24 mouse cellular contexts compared by ENCODE assay signal in genomic region chr3:138336104-138336754, GRCm38 (mm10). TPM values are rescaled to one million over a fixed set of nuclear protein-coding genes. Genes with fewer than 3 reads are reported as not detected.
A peak's percentile ranks its signal among the peaks of the same experiment; 100 is the strongest.
DNase-seq lines count a peak whose midpoint lies in the region; ATAC-seq and TF ChIP-seq lines count a peak whose summit lies in the region.
"Had no signal": no experiment of that assay in that cellular context is flagged by ENCODE, and none has a peak within 500 bp of the region (broad histone marks: within the 10 kb centered on the region; RNA-seq: fewer than 3 reads in every experiment).

No protein-coding gene starts in this region.

- no peak for TF ChIP-seq CTCF in liver, postnatal 0 days (IDR thresholded peaks at IDR 0.05; ENCODE audit: low read depth)

- peak; percentile 25 to 44 for DNase-seq in heart, adult 18-20 months
- DNase-seq in heart, postnatal 14 days: no peak
- peak; percentile 46 for DNase-seq in kidney, postnatal 14 days
- DNase-seq in kidney, postnatal 4 days: no peak
- DNase-seq in liver, postnatal 0 days: no peak
- no peak for DNase-seq in thymus, adult 18-20 months
- DNase-seq: adrenal gland, adult 2 months; cerebellum, adult 9-11 months; forebrain, postnatal 0 days; layer of hippocampus, adult 9-11 months; lung, postnatal 4 days; thymus, postnatal 36 days had no signal

- ATAC-seq in heart, embryonic 15.5 days (replicated peaks; ENCODE audit: insufficient number of reproducible peaks, insufficient read depth, low FRiP score, low read depth): peak; percentile 70
- no peak for ATAC-seq in liver, postnatal 0 days
- ATAC-seq in forebrain, embryonic 15.5 days (replicated peaks): no peak
- ATAC-seq: forebrain, postnatal 0 days had no signal

- no peak overlapping the region for H3K4me3 ChIP-seq in heart, embryonic 15.5 days
- H3K4me3 ChIP-seq in liver, postnatal 0 days (ENCODE audit: low read depth, low read length): no peak overlapping the region
- H3K4me3 ChIP-seq in forebrain, embryonic 15.5 days: no peak overlapping the region
- H3K4me3 ChIP-seq: embryonic facial prominence, embryonic 13.5 days; limb, embryonic 15.5 days; midbrain, embryonic 12.5 days; neural tube, embryonic 13.5 days had no signal

- H3K4me2 ChIP-seq in heart, embryonic 15.5 days: no peak overlapping the region
- no peak overlapping the region for H3K4me2 ChIP-seq in liver, postnatal 0 days (ENCODE audit: low read depth, low read length)
- no peak overlapping the region for H3K4me2 ChIP-seq in forebrain, embryonic 15.5 days (replicated peaks)
- H3K4me2 ChIP-seq: embryonic facial prominence, embryonic 13.5 days; limb, embryonic 15.5 days; midbrain, embryonic 12.5 days; neural tube, embryonic 13.5 days had no signal

- no peaks in the 10 kb centered on the region for H3K9me3 ChIP-seq in heart, embryonic 15.5 days (replicated peaks)
- no peaks in the 10 kb centered on the region for H3K9me3 ChIP-seq in liver, postnatal 0 days (ENCODE audit: low read length)
- no peaks in the 10 kb centered on the region for H3K9me3 ChIP-seq in forebrain, embryonic 15.5 days
- H3K9me3 ChIP-seq: embryonic facial prominence, embryonic 13.5 days; limb, embryonic 15.5 days; midbrain, embryonic 12.5 days; neural tube, embryonic 13.5 days had no signal

- no peaks in the 10 kb centered on the region for H3K27me3 ChIP-seq in heart, embryonic 15.5 days
- no peaks in the 10 kb centered on the region for H3K27me3 ChIP-seq in liver, postnatal 0 days (ENCODE audit: insufficient read depth, low read length)
- no peaks in the 10 kb centered on the region for H3K27me3 ChIP-seq in forebrain, embryonic 15.5 days
- H3K27me3 ChIP-seq: CH12.LX; embryonic facial prominence, embryonic 13.5 days; limb, embryonic 15.5 days; midbrain, embryonic 12.5 days; neural tube, embryonic 13.5 days had no signal

- no peaks in the 10 kb centered on the region for H3K36me3 ChIP-seq in heart, embryonic 15.5 days
- no peaks in the 10 kb centered on the region for H3K36me3 ChIP-seq in liver, postnatal 0 days (replicated peaks; ENCODE audit: insufficient read depth, low read length)
- H3K36me3 ChIP-seq in forebrain, embryonic 15.5 days: no peaks in the 10 kb centered on the region
- H3K36me3 ChIP-seq: embryonic facial prominence, embryonic 13.5 days; limb, embryonic 15.5 days; midbrain, embryonic 12.5 days; neural tube, embryonic 13.5 days had no signal

- H3K4me1 ChIP-seq in heart, embryonic 15.5 days (replicated peaks): peaks cover 6% of the 10 kb centered on the region
- H3K4me1 ChIP-seq in liver, postnatal 0 days (ENCODE audit: insufficient read depth): no peaks in the 10 kb centered on the region
- H3K4me1 ChIP-seq in forebrain, embryonic 15.5 days: no peaks in the 10 kb centered on the region
- H3K4me1 ChIP-seq: embryonic facial prominence, embryonic 13.5 days; limb, embryonic 15.5 days; midbrain, embryonic 12.5 days; neural tube, embryonic 13.5 days had no signal

- WGBS in heart, embryonic 15.5 days: 34% methylated on average over 3 of the region's 3 CpGs
- 34% methylated on average over 3 of the region's 3 CpGs for WGBS in liver, postnatal 0 days (ENCODE audit: insufficient replicate concordance)
- WGBS in forebrain, embryonic 15.5 days: 54% methylated on average over 3 of the region's 3 CpGs

- TF ChIP-seq EP300 in liver, postnatal 0 days (IDR thresholded peaks at IDR 0.05; ENCODE audit: low read depth): peak; percentile 23; the same call in 1 of the 2 replicates

- intact Hi-C loops in heart, postnatal 14 days (cut with DNase I): no loop called here

- peak overlapping the region; percentile 48 for H3K27ac ChIP-seq in heart, embryonic 15.5 days
- no peak overlapping the region for H3K27ac ChIP-seq in liver, postnatal 0 days (ENCODE audit: low read depth)
- no peak overlapping the region for H3K27ac ChIP-seq in forebrain, embryonic 15.5 days (replicated peaks)
- H3K27ac ChIP-seq: embryonic facial prominence, embryonic 13.5 days; limb, embryonic 15.5 days; midbrain, embryonic 12.5 days; neural tube, embryonic 13.5 days had no signal

- H3K9ac ChIP-seq in heart, embryonic 15.5 days: no peak overlapping the region
- no peak overlapping the region for H3K9ac ChIP-seq in liver, postnatal 0 days (replicated peaks)
- no peak overlapping the region for H3K9ac ChIP-seq in forebrain, embryonic 15.5 days (replicated peaks)
- H3K9ac ChIP-seq: embryonic facial prominence, embryonic 13.5 days; forebrain, postnatal 0 days; limb, embryonic 15.5 days; midbrain, embryonic 12.5 days; neural tube, embryonic 13.5 days had no signal

RNA-seq across cellular contexts. Expression of gene Adh6b, which starts 5.3 kb away (rescaled TPM):
- total RNA-seq in heart, adult 18-20 months (2021): 1 to 10 TPM; 1.2 to 2.2 TPM
- total RNA-seq in heart, postnatal 14 days (2021): 1 to 10 TPM; 1.2 to 1.8 TPM
- 1.9 and 2.5 TPM in 2 replicates for polyA plus RNA-seq in heart, embryonic 15.5 days (2015; fragmentation: Nextera tagmentation; extraction: Ambion mirVana)
- 0.18 and 0.20 TPM in 2 replicates for polyA plus RNA-seq in liver, postnatal 0 days (2015; fragmentation: Nextera tagmentation; extraction: Ambion mirVana)
- polyA plus RNA-seq in forebrain, embryonic 15.5 days (2015; fragmentation: Nextera tagmentation; extraction: Ambion mirVana): 0.13 and 0.17 TPM in 2 replicates
- total RNA-seq: CH12.LX; gastrocnemius, adult 18-20 months; hematopoietic stem cell, adult 5-6 weeks had no signal
- polyA plus RNA-seq: adrenal gland, adult 2 months; forebrain, postnatal 0 days had no signal

RNA-seq across cellular contexts. Expression of gene Adh6a, which starts 23.1 kb away (rescaled TPM):
- not detected for total RNA-seq in heart, adult 18-20 months (2021)
- total RNA-seq in heart, postnatal 14 days (2021): not detected
- polyA plus RNA-seq in heart, embryonic 15.5 days (2015; fragmentation: Nextera tagmentation; extraction: Ambion mirVana): not detected in 2 replicates
- not detected in 2 replicates for polyA plus RNA-seq in liver, postnatal 0 days (2015; fragmentation: Nextera tagmentation; extraction: Ambion mirVana)
- polyA plus RNA-seq in forebrain, embryonic 15.5 days (2015; fragmentation: Nextera tagmentation; extraction: Ambion mirVana): not detected in 2 replicates
- total RNA-seq: adrenal gland, adult 2 months; CH12.LX; forebrain, postnatal 0 days; gastrocnemius, adult 18-20 months; hematopoietic stem cell, adult 5-6 weeks; left cerebral cortex, postnatal 14 days had no signal
- polyA plus RNA-seq: adrenal gland, adult 2 months; embryonic facial prominence, embryonic 13.5 days; forebrain, postnatal 0 days; kidney, embryonic 16.5 days; midbrain, embryonic 12.5 days; testis, adult 2 months had no signal

Comparison
In these comparisons a context has a peak if more than half of its experiments do, and no peak if none do; other contexts are left out.
1. DNase-seq: peak in heart, adult 18-20 months (2 of 2) and kidney, postnatal 14 days (single experiment); none in heart, postnatal 14 days (0 of 2), kidney, postnatal 4 days (0 of 2), liver, postnatal 0 days (single experiment) and thymus, adult 18-20 months (0 of 2).